Mouse (Mus musculus): ENCODE results near the gene Fgf22.

DNA sequence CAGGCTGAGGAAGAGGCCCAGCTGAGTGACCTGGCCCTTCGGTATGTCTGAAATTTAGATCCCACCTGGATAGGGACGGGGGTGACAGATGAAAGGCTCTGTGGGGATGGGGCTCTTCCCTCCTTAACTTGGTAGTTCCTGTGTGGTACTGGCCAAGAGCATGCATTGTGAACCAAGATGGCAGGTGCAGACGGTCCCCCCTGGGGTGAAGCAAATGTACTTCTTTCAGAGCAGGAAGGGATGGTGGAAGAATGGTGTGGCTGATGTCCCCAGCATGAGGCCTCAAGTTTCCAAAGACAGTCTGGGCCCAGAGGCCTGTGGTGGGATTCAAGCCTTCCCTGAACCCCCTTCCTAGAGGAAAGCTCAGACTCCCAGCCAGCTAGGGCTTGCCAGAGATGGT, 978 bp downstream of the Fgf22 start:
- TF ChIP-seq CTCF (IDR thresholded peaks at IDR 0.05; ENCODE audit: control insufficient read depth, insufficient read depth, insufficient read length) (no peak), USF1 (IDR thresholded peaks at IDR 0.05; ENCODE audit: low read depth) (no peak), FOSL1 (IDR thresholded peaks at IDR 0.05; ENCODE audit: insufficient read depth, low read length, poor library complexity, severe bottlenecking) (no peak), MYOG (IDR thresholded peaks at IDR 0.05; ENCODE audit: control insufficient read depth, extremely low read depth, insufficient read length) (no peak), CEBPB (IDR thresholded peaks at IDR 0.05; ENCODE audit: low read depth) (no peak)
